Mouse (Mus musculus): ENCODE measurements around the gene Tspan13.

Tspan13 gene

DNA sequence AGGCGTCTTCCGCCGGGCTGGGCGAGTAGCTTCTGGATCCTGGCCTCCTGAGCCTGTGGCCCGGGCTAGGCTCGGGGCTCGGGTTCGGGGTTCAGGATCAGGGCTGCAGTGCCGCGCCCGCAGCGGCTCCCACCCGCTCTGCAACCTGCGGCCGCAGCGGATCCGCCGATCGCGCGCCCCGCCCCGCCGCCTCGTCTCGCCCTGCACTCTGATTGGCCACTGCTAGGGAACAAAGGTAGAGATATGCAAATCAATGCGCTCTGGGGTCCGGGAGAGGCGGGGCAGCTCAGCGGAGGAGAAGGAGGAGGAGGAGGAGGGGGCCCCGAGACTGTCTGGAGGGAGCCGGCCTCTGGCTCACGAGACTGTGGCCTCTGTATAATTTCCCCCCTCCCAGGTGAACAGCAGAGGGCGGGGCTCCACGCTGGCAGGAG lies at the start of gene Tspan13:
Gene Tspan13 (minus strand): TSS at position 153 of the 431 bp plus-strand sequence.
- POLR2A ChIA-PET, result interaction anchor here in 2 of 4 experiments (0.6 to 3.7 kb wide), 16 partner anchors 11 to 400 kb away, joined by 3 to 24 read pairs (median 4); partner anchors contain the start of genes Ankmy2 (in 2 of the 2) and Bzw2 (in 2 of the 2)
- CTCF ChIA-PET, result interaction anchor here in 1 of 4 experiments (1.0 kb wide), 1 partner anchor 19 kb away, joined by 7 read pairs; no protein-coding TSS in a partner anchor

DNA sequence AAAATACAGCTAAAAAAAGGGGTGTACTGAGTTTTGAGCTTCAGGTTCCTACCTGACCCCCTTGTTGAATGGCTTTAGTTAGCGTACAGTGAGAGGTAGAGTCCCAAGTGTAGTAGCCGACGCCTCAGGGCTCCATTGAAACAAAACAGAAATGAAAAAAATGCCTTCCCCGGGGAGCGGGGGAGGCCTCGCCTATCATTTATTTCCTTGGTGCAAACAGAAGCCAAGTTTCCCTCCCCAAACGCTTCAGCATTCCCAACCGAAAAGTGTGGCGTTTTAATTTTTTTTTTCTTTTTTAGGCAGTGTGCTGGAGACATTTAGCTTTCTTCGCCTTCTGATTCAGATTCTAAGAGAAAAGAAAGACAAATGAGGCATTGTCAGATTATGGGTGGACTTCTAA lies 49.7 kb upstream of the Tspan13 start:
- ChIA-PET POLR2A (interaction anchor here in 1 of 4 experiments (1.0 kb wide), 1 partner anchor 26 kb away, joined by 3 read pairs; no protein-coding TSS in a partner anchor), CTCF (no interaction called here)

DNA sequence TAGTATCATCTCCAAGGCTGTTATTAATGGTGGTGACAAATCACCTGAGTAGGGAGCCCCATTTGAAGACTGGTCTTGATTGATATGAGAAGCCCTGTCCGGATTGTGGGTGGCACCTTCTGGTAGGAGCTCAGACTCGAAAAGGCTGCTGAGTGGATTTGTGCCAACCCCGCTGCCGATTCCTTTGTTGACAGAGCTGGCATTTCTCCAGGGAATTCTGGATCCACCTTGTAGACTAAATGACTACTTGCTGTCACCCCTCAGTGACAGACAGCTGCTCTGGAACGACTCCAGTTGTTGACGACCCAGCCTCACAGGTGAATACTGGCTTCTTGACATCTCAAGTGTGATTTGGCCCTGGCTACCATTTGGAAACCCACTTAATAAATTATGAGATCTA lies 46.9 kb upstream of the Tspan13 start:
- POLR2A ChIA-PET, result interaction anchor here in 1 of 4 experiments (1.4 kb wide), 1 partner anchor 42 kb away, joined by 8 read pairs; no protein-coding TSS in a partner anchor
- CTCF ChIA-PET, result no interaction called here

DNA sequence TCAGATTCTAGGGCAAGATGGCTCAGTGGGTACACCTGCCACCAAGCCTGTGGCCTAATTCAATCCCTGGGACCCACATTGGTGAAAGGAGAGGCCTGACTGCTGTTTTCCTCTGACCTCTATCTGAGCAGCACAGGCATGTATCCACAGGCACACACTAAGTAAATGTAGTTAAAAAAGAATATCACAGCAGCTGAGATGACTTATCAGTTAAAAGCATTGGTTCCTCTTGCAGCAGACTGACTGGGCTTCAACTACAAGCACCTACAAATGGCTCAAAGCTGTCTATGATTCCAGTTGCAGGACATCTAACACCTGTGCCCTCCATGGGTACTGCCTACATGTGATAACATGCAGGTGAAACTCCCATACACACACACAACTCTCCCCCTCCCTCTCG lies 46.5 kb upstream of the Tspan13 start:
- ChIA-PET CTCF (no interaction called here), POLR2A (interaction anchor here in 1 of 4 experiments (1.4 kb wide), 1 partner anchor 42 kb away, joined by 8 read pairs; no protein-coding TSS in a partner anchor)

DNA sequence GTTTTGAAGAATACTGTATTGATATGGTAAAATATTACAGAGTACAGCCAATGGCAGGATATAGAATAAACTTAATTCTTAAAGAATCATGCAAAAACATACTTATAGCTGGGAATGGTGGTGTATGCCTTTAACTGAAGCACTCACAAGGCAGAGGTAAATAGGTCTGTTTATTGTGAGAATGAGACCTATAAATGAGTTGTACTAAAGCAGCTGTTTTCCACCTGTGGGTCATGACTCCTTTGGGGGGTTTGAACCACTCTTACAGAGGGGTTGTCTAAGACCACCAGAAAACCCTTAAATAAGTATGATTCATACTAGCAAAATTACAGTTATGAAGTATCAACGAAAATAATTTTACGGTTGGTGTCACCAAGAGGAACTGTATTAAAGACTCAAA lies 43.1 kb upstream of the Tspan13 start:
- ChIA-PET CTCF (no interaction called here), POLR2A (interaction anchor here in 1 of 4 experiments (1.1 to 1.2 kb wide), 2 partner anchors 19 to 71 kb away, joined by 3 read pairs; partner anchors contain the start of gene Ankmy2)

DNA sequence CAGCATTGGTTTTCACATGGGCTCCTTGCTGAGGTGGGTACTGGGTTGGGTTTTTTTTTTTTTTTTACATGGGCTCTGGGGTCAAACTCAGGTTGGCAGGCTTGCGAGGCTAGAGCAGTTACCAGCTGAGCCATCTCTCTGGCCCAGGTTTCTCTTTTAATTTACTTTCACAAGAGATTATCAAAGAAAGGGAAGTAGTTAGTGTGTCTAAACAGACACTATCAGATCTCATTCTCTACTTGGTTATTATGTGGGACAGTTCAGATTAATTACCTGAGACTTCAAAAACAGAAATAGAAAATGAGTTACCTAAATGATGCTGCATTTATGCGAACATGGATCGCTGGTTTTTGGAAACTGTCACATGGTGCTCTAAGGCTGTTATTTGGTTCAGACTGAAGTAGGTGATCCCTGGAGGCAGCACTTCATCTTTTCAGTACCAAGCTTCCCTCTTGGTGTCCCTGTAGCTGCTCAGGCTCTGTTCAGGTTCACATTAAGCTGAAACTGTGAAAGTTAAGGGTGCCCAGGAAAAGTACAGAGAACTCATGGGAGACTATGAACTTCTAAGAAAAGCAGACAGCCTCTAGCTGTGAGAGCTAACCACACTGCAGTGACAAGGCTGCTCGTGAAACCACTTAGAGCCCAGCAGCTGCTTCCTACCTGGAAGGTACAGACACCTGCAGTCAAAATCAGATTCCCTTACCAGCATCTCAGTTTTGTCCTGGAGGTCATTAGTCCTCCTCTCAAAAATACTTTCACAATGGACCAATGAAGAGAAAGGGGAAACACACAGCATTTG lies 36.0 kb upstream of the Tspan13 start:
- ChIA-PET POLR2A (no interaction called here), CTCF (no interaction called here)

DNA sequence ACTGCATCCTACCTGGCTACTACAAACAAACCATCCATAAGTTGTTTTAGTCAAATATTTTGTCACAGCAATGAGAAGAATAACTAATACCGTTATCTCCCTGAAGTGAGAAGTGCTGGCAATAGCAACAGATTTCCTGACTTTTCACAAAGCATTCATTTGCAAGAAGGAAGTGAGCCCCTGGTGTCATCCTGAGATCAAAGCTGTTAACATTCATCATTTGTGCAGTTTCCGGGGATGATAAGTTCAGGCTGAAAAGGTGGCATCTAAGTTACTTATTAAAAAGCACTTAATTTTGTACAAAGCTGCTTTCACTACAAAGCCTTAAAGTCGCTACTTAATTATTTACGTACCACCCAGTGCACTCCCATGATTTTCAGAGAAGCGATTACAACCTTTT lies 30.6 kb upstream of the Tspan13 start:
- POLR2A ChIA-PET, result interaction anchor here in 1 of 4 experiments (1.2 kb wide), 1 partner anchor 14 kb away, joined by 4 read pairs; no protein-coding TSS in a partner anchor
- CTCF ChIA-PET, result no interaction called here

DNA sequence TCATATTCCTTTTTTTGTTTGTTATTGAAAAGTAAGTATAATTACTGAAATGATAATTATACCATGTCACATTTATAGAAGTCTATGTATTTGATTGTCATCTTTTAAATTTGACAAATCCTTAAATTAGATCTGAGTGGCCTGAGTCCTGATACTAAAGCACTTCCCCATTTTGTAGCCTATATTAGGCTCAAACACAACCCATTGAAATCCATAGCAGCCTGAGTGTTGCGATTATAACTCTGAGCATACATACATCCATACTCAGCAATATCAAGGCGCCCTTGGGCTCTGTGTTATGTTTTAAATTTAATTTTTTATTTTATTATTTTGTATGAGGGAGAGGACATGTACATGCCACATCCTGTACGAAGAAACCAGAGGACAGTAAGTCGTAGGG lies 27.9 kb upstream of the Tspan13 start:
- POLR2A ChIA-PET, result no interaction called here
- CTCF ChIA-PET, result no interaction called here

DNA sequence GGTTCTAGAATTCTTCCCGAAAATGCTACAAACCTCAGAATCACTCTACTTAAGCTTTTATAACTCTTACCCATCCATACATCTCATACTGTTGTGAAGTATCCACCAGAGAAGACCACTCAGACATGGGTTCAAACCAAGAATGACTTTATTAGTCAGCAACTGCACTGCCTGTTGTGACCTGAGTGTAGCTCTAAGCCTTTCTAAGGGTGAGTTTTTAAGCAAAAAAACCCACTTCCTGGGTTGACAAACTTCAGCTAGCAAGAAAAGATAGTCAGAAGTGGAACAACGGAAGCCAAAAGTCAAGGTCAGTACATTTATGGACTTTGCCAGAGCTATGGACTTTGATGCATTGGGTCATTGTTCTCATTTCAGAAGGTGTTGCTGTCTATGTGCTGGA lies 25.2 kb upstream of the Tspan13 start:
- POLR2A ChIA-PET, result interaction anchor here in 1 of 4 experiments (1.7 kb wide), 1 partner anchor 10 kb away, joined by 5 read pairs; no protein-coding TSS in a partner anchor
- CTCF ChIA-PET, result no interaction called here

DNA sequence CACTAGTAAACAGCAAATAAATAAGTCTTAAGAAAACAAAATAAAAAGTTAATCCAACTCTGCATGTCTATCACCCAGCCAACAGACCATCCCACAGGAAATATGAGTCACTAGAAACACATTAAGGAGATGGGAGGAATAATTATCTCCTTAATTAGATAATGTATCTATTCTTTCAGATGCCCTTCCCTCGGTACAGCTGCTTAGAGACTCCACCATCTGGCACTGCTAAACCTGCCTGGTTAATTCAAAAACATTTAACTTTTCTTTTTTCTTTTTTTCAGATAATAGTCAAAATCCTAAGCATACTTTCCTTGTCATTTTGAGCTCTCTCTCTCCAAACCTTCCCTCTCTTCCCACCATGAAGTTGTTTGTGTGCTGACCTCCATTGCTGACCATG lies 23.6 kb upstream of the Tspan13 start:
- ChIA-PET CTCF (no interaction called here), POLR2A (interaction anchor here in 1 of 4 experiments (0.5 to 1.7 kb wide), 3 partner anchors 8 to 26 kb away, joined by 3 to 5 read pairs (median 4); no protein-coding TSS in a partner anchor)

DNA sequence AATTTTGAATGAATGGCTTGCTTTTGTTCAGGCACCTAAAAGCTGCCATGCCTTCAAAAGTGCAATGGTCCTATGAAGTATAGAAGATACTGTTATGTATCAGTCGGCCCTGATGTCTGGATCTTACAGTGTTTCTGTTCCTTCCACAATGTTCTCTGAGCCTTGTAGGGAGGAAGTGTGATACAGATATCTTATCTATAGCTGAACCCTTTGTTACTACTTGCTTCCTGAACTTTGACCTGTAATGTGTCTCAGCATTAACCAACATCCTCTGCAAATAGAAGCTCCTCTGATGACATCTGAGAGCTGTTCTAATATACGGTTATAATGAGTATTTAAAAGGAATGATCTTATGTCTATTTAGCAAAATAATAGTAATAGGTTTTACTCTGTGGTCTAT lies 15.4 kb upstream of the Tspan13 start:
- ChIA-PET POLR2A (interaction anchor here in 1 of 4 experiments (0.6 to 1.4 kb wide), 2 partner anchors 9 to 822 kb away, joined by 3 to 5 read pairs; no protein-coding TSS in a partner anchor), CTCF (interaction anchor here in 1 of 4 experiments (0.6 kb wide), 1 partner anchor 554 kb away, joined by 3 read pairs; no protein-coding TSS in a partner anchor)

DNA sequence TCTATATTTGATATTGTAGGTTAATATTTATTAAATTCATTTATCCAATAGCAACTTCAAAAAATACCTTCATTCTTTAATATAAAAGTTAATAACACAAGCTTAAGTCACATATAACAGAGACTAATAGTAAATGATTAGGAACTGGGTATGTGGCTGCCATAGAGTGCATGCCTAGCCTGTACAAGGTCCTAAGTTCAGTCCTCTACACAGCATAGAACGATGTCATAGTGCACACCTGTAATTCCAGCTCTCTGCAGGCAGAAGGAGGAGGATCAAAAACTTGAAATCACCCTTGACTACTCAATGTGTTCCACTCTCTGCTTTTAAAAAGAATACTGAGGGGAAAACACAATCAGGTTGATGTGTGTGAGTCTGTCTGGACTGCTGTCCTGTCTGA lies 8.0 kb upstream of the Tspan13 start:
- ChIA-PET POLR2A (interaction anchor here in 1 of 4 experiments (0.7 kb wide), 1 partner anchor 9 kb away, joined by 5 read pairs; no protein-coding TSS in a partner anchor), CTCF (no interaction called here)

DNA sequence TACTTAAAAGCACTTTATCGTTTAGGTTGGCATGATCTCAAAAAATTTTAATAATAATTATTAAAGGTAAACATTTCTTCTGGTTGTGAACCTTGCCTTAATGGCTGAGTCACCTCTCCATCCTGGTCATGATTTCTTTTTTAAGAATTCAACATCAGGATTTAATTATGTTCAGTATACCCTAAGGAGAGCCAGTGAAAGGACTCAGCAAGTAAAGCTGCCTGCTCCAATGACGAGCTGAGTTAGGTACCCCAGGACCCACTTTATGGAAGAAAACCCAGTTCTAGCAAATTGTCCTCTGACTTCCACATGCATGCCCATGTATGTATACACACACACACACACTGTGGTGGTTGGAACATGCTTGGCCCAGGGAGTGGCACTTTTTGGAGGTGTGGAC lies 5.3 kb upstream of the Tspan13 start:
- CTCF ChIA-PET, result no interaction called here
- POLR2A ChIA-PET, result no interaction called here

DNA sequence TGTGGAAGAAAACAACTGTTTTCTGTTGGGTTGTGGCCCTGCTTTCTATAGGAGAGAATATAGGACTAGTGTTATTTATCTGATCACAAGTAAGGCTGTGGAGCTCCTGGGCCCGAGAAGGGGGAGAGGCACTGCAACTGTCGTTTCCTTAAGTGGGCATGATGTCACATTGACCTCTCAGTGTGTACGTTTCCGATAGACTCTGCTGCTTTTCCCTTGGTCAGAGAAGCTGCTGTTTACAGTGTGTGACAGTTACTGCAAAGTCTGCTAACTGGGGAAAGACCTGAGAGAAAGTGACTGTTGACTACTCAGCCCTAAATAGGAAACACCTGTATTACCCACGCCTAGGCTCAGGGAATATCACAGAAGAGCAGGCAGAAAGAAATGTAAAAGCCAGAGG lies 3.9 kb upstream of the Tspan13 start:
- POLR2A ChIA-PET, result interaction anchor here in 1 of 4 experiments (0.6 to 1.2 kb wide), 2 partner anchors 26 to 360 kb away, joined by 3 read pairs; no protein-coding TSS in a partner anchor
- CTCF ChIA-PET, result no interaction called here

DNA sequence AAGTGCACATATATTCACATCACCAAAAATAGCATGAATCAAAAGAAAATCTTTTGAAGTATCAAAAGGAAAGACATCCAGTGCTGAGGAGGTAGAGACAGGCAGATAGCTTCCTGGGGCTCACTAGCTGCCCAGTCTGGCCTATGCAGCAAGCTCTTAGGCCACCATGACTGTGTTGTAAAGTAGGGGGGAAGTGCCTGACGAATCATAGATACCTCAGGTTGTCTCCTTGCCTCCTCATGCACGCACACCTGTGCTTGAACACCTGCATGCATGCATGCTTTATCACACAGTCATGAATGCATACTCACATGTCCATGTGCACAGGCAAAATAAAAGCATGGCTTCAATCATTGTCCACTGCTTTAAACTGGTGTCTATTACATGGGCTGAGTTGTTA lies 2.4 kb upstream of the Tspan13 start:
- POLR2A ChIA-PET, result interaction anchor here in 1 of 4 experiments (1.0 kb wide), 1 partner anchor 18 kb away, joined by 3 read pairs; no protein-coding TSS in a partner anchor
- CTCF ChIA-PET, result no interaction called here

DNA sequence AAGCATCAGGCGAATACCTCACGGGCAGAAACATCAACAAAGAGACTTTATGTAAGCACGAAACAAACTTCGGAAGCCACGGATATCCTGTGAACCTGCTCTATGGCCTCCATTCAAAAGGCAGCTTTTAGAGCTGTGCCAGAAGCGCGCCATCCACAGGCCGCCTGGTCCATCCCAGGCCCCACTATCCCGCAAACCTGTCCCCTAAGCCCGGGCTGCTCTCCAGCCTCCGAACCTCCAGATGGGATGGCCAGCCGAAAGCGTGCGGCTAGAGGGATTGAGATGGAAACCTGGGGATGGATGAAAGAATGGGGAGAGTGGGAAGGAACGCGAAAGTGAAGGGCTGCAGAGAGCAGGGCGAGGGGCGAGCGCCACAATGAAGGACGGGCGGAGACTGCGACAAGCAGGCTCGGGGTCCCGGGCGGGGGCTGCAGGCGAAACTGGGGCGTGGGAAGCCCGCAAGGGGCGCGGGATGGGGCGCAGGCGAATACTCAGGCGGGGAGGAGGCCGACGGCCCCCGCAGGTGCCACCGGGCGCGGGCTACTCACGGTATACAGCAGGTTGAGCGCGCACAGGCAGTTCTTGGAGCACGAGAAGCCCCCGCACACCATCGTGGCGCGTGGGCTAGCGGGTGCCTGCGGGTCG lies 475 bp downstream of the Tspan13 start:
- POLR2A ChIA-PET, result interaction anchor here in 2 of 4 experiments (0.6 to 3.7 kb wide), 23 partner anchors 8 to 649 kb away, joined by 3 to 24 read pairs (median 4); partner anchors contain the start of genes Ankmy2 (in 2 of the 2) and Bzw2 (in 2 of the 2)
- CTCF ChIA-PET, result interaction anchor here in 3 of 4 experiments (0.7 to 1.0 kb wide), 4 partner anchors 12 to 58 kb away, joined by 3 to 7 read pairs (median 4); no protein-coding TSS in a partner anchor

DNA sequence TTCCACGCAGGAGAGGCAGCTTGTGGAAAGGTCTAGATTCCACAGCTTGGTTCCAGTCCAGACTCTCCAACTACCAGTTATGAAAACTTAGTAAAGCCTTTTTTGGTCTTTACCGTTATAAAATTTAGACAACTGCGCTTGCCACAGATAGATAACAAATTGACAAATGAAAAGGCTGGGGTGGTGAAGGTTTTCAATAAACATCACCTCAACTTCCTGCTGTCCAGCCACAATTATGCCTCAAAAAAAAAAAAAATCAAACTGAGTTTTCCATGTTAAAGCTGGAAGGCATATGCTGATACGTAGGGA lies 1.1 kb downstream of the Tspan13 start:
- ChIA-PET CTCF (interaction anchor here in 3 of 4 experiments (0.6 to 0.9 kb wide), 4 partner anchors 10 to 58 kb away, joined by 3 to 4 read pairs (median 3); no protein-coding TSS in a partner anchor), POLR2A (interaction anchor here in 3 of 4 experiments (0.6 to 3.7 kb wide), 18 partner anchors 9 to 1076 kb away, joined by 3 to 24 read pairs (median 5); partner anchors contain the start of genes Ankmy2 (in 2 of the 3) and Bzw2 (in 2 of the 3))

DNA sequence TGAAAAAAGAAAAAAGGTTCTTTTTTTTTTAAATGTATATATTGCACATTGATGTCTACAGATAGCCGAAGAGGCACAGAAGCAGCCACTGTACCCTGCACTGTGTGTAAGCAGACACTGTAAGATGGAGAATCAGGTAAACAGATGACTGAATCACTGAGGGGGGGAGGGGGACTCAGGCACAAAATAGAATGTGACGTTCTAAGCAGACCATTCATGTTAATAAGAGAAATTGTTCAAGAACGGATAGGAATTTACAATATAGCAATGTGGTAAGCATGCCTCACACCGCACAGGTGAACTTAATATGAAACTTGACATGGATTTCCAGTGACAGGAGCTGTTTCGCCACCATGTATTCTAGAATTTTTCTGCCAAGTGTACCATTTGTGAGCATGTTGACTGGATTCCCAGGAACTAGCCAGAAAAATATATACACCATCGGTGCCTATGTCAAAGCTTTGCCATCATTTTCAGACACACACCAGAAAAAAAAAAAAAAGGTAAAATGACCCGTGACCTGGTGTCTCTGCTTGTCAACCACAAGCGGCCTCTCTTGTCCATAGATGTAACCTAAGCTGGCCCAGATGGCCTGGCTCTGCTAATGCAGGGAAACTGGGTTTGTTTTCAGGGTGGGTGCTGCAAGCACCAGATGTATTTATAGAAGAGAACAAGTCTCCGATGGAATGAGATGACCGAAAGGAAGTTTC lies 1.6 kb downstream of the Tspan13 start:
- ChIA-PET POLR2A (interaction anchor here in 3 of 4 experiments (0.6 to 3.7 kb wide), 17 partner anchors 9 to 1106 kb away, joined by 3 to 24 read pairs (median 5); partner anchors contain the start of genes Ankmy2 (in 2 of the 3) and Bzw2 (in 2 of the 3)), CTCF (interaction anchor here in 3 of 4 experiments (0.6 to 0.9 kb wide), 4 partner anchors 10 to 173 kb away, joined by 3 read pairs; no protein-coding TSS in a partner anchor)
